Mouse (Mus musculus): ENCODE measurements around the gene Pik3ip1. TPM values are rescaled to one million over a fixed set of nuclear protein-coding genes. Genes with fewer than 3 reads are reported as not detected.

Gene Pik3ip1
- polyA plus RNA-seq, 1 experiment = 1.4 TPM

DNA sequence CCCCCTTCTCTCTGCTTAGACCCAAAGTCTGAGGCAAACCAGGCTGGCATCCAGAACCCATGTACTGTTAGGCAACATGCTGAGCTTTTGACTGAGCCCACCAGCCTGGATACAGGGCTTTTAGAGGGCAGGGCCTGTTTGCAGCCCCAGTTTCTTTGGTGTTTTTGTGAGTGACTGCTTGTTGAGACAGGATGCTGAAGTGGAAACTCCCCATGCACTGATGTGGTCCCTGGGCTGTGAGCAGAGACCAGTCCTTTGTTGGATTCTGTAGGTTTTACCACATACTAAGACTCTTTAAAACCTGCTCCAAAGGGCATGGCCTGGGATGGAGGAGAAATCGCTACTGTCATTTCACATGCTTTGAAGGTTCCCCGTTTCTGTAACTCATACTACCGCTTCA is 14.7 kb downstream of the Pik3ip1 start:
- Histone ChIP-seq H3K4me1 (ENCODE audit: control insufficient read depth, insufficient read depth, insufficient read length, low read length) (peaks cover 8% of the 10 kb centered on the region), H3K27ac (replicated peaks; ENCODE audit: low read depth, low read length) (no peak overlapping the region), H3K4me3 (ENCODE audit: insufficient read depth, low read depth, low read length) (no peak overlapping the region)

DNA sequence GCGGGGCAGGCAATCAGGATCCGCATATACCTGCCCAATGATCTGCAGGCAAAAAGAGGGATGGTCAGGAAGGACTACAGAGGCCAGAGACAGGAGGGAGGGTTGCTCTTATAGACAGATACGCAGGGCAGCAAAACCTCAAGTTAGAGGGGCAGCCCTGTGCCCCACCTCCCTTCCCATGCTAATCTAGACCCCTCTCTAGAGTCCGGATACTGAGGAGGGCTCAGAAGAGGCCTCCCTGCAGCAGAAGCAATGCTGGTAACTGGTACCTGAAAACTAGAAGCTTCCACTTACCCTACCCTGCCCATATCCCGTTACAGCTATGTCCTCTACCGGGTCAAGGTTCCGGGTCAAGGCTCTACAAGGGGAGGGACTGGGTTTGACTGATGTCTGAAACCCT is 16.1 kb downstream of the Pik3ip1 start:
- Histone ChIP-seq H3K4me3 (ENCODE audit: insufficient read depth, low read depth, low read length) (no peak overlapping the region), H3K27ac (replicated peaks; ENCODE audit: low read depth, low read length) (no peak overlapping the region), H3K4me1 (ENCODE audit: control insufficient read depth, insufficient read depth, insufficient read length, low read length) (peaks cover 8% of the 10 kb centered on the region)

DNA sequence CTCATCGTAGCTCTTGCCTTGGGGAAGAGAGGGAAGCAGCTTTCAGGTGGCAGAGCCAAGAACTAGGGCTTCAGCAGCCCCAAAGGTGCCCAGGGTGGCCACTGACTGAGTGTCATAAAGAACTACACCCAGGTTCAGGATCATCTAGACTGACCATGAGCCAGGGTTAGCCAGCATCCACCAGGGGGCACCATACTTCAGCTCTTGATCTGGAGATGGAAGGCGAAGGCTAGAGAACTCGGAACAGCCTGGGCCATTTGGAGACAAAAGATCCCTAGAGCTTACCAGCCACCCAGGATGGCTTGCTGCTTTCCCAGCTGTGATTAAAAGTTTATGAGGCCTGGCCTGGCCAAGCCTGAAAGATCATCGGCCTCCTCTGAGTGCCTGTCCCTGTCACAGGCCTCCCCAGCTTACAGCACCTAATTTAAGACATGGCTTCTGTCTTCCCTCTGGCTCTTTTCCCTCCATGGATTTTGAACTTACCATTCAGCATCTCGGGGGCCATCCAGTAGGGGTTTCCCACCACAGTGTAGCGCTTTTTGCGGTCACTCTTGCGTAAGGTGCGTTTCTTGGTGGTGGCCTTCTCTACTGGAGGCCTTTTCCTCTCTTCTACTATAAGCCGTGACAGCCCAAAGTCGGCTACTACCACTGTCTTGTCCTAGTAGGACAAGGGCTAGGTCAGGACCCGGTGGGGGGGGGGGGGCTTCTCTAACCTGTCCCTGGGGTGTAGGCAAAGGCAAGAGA is 17.1 kb downstream of the Pik3ip1 start:
- peaks cover 8% of the 10 kb centered on the region for H3K4me1 ChIP-seq (ENCODE audit: control insufficient read depth, insufficient read depth, insufficient read length, low read length)
- H3K4me3 ChIP-seq (ENCODE audit: insufficient read depth, low read depth, low read length) = no peak overlapping the region
- H3K27ac ChIP-seq (replicated peaks; ENCODE audit: low read depth, low read length) = no peak overlapping the region

DNA sequence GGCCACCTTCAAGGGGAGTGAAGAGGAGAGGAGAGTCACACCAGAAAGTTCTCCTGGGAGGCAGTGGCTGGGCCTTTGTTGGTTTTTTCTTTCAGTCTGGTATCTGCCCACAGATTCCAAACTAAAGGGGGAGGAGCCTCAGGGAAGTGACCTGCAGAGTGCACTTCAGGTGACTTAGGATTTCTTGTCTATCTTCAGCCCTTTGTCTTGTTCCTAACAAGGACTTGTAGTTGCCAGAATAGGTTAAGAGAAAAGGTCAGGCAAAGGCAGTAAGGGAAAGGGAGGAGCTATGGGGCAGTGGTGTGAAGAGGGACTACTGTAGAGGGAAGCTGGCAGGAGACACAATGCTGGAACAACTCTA is 17.6 kb downstream of the Pik3ip1 start:
- no peak overlapping the region for H3K4me3 ChIP-seq (ENCODE audit: insufficient read depth, low read depth, low read length)
- no peak overlapping the region for H3K27ac ChIP-seq (replicated peaks; ENCODE audit: low read depth, low read length)
- H3K4me1 ChIP-seq (ENCODE audit: control insufficient read depth, insufficient read depth, insufficient read length, low read length) = peaks cover 8% of the 10 kb centered on the region

DNA sequence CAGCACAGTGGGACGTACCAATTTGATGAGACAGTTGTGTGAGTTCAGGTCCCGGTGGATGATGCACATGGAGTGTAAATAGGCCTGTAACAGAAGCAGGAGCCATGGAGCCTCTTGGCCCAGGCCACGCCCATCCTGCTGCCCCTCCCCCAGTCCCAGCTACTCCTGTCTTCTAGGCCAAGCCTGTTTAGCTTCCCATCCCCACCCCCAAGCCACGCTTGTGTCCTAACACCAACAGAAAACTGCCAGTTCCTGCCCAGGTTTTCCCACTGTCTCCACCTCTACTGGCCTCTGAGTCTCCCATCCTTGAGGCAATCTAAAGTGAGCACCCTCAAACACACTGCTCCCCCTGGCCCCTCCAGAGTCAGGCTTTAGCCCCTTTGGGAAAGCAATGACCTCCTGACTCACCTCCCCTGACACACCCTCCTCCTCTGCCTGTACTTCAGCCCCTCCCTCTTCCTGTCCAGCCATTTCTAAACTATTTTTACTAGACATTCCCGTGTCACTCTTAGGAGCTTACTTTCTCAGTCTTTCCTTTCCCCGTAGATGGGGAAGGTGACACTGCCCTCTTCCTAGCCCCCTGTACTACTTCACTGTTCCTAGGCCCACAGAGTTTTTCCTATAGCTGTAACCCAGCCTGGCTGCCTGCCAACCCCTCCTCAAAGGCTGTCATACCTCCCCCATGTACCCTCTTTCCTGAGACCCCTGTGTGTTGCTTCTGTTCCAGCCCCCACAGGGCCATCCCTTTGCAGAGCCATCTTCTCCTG is 18.6 kb downstream of the Pik3ip1 start:
- Histone ChIP-seq H3K4me1 (ENCODE audit: control insufficient read depth, insufficient read depth, insufficient read length, low read length) (peaks cover 8% of the 10 kb centered on the region), H3K4me3 (ENCODE audit: insufficient read depth, low read depth, low read length) (no peak overlapping the region), H3K27ac (replicated peaks; ENCODE audit: low read depth, low read length) (no peak overlapping the region)

DNA sequence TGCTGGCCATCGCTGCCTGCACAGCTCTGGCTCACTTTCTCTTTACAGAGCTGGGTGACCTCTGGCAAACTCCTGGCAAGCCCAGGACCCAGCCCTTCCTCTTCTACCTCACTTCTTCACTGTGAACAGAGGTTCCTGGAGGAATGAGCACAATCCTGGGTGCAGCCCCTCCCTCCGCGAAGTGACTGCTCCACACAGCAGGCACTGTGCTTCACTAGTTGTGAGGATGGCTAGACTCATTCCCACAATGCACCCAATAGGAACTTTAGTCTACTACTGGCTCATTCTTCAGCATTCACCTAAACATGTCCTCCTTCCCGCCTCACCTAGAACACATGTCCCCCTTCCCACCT is 19.1 kb downstream of the Pik3ip1 start:
- peaks cover 8% of the 10 kb centered on the region for H3K4me1 ChIP-seq (ENCODE audit: control insufficient read depth, insufficient read depth, insufficient read length, low read length)
- no peak overlapping the region for H3K27ac ChIP-seq (replicated peaks; ENCODE audit: low read depth, low read length)
- H3K4me3 ChIP-seq (ENCODE audit: insufficient read depth, low read depth, low read length) = no peak overlapping the region

DNA sequence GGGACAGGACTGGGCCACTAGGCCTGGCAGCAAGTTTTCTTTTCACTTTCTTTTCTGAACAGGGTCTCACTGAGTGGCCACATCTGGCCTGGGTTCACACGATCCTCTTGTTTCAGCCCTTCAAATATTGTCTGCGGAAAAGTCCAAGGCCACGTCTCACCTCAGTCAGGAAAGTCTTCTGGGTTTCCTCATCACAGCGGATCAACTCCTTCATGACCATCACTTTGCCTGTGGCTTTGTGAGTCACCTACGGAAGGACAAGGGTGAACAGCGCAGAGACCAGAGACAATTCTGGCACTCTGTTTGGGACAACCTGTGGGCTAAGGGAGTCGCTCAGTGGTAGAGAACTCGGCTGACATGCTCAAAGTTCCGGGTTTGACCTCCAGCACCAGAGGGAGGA is 21.9 kb downstream of the Pik3ip1 start:
- H3K4me1 ChIP-seq (ENCODE audit: control insufficient read depth, insufficient read depth, insufficient read length, low read length) = peaks cover 8% of the 10 kb centered on the region
- no peak overlapping the region for H3K27ac ChIP-seq (replicated peaks; ENCODE audit: low read depth, low read length)
- H3K4me3 ChIP-seq (ENCODE audit: insufficient read depth, low read depth, low read length) = no peak overlapping the region

DNA sequence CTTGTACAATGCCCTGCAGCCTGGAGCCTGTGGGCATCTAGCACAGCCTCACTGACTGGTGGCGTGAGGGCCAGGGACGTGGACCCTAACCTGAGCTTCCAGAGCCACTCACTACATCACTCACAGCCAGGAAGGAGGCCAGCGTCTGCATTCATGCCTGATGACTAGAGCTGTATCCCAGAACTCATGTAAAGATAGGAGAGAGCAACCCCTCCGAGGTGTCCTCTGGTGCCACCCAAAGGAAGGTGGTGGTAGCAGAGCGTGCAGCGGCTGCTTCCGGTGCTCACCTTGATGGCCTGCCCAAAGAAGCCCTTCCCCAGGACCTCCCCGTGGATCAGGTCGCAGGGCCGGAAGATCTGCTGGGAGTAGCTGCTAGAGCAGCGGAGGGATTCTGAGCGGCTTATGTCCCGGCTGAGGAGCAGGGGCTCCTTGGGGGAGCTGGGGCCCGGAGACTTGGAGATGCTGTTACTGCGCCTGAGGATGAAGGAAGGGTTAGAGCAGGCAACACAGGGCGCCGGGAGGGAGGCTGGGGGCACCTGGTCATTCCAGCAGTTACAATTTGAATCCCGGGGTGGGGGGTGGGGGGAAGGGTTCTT is 22.9 kb downstream of the Pik3ip1 start:
- Histone ChIP-seq H3K27ac (replicated peaks; ENCODE audit: low read depth, low read length) (no peak overlapping the region), H3K4me3 (ENCODE audit: insufficient read depth, low read depth, low read length) (no peak overlapping the region), H3K4me1 (ENCODE audit: control insufficient read depth, insufficient read depth, insufficient read length, low read length) (peaks cover 8% of the 10 kb centered on the region)

DNA sequence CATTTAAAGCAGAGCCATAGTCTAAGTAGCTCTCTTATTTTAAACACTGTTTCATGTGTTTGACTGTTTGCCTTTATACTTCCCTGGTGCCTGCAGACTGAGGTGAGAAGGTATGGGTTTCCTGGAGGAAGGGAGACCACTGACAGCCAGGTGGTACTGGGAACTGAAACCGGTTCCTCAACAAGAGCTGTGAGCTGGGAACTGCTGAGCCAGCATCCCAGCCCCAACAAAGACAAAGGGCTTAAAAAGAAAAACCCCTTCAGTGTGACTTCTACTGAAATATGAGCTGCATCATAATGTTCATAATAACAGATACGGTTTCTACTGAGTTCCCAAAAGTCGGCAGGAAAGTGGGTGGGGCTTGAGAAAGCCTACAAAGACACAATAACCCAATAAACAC is 32.7 kb downstream of the Pik3ip1 start:
- H3K4me1 ChIP-seq (ENCODE audit: control insufficient read depth, insufficient read depth, insufficient read length, low read length) = no peaks in the 10 kb centered on the region
- H3K27ac ChIP-seq (replicated peaks; ENCODE audit: low read depth, low read length) = no peak overlapping the region
- H3K4me3 ChIP-seq (ENCODE audit: insufficient read depth, low read depth, low read length) = no peak overlapping the region

DNA sequence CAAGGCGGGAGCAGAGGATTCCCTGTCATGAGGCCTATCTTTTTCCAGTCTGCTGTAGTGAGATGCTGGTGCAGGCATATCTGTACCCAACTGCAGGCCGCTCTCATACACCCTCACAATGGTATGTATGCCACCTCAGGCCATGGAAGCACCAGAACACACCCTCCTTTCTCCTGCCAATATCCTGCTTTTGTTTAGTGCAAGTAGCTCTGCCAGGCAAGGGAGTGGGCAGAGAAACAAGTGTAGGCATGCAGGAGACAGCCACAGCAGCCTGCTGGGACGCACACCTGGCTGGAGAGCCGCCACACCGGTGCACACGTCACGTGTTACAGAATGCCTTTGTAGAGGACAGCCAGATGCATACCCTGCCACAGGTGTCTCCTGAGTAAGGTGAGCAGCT is 36.2 kb downstream of the Pik3ip1 start:
- H3K4me3 ChIP-seq (ENCODE audit: insufficient read depth, low read depth, low read length) = no peak overlapping the region
- H3K4me1 ChIP-seq (ENCODE audit: control insufficient read depth, insufficient read depth, insufficient read length, low read length) = peaks cover 4% of the 10 kb centered on the region; the same call in 1 of the 2 replicates
- no peak overlapping the region for H3K27ac ChIP-seq (replicated peaks; ENCODE audit: low read depth, low read length)

DNA sequence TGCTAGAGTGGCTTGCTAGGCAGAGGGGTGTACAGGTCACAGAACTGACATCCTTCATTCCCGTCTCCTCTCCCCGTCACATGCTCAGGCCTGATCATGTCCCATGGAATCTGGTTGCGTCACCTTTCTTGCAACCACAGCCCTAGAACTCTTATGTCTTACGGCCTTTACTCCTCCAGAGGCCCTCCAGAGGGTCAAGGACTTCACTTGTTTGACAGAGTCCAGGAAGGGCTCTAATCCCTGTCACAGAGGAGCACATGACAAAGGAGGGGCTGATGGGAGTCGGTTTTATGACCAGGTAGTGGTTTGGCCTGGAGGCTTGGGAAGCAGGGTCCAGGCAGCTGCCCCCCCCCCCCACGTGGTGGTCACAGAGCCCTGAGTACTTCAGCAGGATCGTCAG is 38.8 kb downstream of the Pik3ip1 start:
- Histone ChIP-seq H3K4me1 (ENCODE audit: control insufficient read depth, insufficient read depth, insufficient read length, low read length) (peaks cover 4% of the 10 kb centered on the region; the same call in 1 of the 2 replicates), H3K27ac (replicated peaks; ENCODE audit: low read depth, low read length) (no peak overlapping the region)

DNA sequence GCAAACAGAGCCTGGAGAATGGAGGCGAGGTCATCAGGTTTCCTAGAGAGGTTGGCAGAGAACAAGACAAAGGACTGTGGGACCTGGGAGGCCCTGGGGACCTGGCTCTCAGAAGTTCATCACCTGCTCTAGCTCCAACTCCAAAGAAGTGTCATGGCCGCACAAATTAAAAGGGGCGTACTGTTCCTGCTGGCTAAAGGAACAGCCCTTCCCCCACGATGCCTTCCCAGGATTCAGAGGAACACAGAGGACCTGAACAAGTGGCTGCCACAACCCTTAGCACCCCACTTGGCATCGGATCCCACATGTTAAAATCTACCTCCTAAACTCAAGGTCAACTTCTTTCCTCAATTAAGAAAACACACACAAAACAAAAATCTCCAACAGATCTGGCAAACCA is 39.2 kb downstream of the Pik3ip1 start:
- no peak overlapping the region for H3K27ac ChIP-seq (replicated peaks; ENCODE audit: low read depth, low read length)
- peaks cover 4% of the 10 kb centered on the region; the same call in 1 of the 2 replicates for H3K4me1 ChIP-seq (ENCODE audit: control insufficient read depth, insufficient read depth, insufficient read length, low read length)
- no peak overlapping the region for H3K4me3 ChIP-seq (ENCODE audit: insufficient read depth, low read depth, low read length)

More for the DNA sequence above, 38.8 kb downstream of the Pik3ip1 start:
- H3K4me3 ChIP-seq (ENCODE audit: insufficient read depth, low read depth, low read length) = no peak overlapping the region

DNA sequence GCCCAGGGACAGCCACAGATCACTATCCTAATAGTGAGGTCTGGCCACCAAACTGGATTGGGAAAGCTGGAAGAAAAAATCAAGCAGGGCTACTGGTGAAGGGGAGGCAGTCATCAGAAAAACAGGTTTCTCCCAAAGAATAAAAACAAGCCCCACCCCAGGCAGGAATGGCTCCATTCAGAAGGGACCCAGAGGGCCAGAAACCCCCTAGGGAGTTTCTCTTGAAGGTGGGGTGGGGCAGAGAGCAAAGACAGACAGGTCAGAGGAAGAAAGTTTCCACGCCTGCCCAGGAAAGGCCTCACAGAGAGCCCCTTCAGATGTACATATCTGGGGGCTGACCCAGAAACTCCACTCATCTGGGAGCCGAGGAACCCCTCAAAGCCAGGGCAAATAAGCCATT is 40.0 kb downstream of the Pik3ip1 start:
- H3K4me1 ChIP-seq (ENCODE audit: control insufficient read depth, insufficient read depth, insufficient read length, low read length) = peaks cover 4% of the 10 kb centered on the region; the same call in 1 of the 2 replicates
- H3K27ac ChIP-seq (replicated peaks; ENCODE audit: low read depth, low read length) = no peak overlapping the region
- peak overlapping the region; percentile 67; the same call in 1 of the 2 replicates for H3K4me3 ChIP-seq (ENCODE audit: insufficient read depth, low read depth, low read length)

DNA sequence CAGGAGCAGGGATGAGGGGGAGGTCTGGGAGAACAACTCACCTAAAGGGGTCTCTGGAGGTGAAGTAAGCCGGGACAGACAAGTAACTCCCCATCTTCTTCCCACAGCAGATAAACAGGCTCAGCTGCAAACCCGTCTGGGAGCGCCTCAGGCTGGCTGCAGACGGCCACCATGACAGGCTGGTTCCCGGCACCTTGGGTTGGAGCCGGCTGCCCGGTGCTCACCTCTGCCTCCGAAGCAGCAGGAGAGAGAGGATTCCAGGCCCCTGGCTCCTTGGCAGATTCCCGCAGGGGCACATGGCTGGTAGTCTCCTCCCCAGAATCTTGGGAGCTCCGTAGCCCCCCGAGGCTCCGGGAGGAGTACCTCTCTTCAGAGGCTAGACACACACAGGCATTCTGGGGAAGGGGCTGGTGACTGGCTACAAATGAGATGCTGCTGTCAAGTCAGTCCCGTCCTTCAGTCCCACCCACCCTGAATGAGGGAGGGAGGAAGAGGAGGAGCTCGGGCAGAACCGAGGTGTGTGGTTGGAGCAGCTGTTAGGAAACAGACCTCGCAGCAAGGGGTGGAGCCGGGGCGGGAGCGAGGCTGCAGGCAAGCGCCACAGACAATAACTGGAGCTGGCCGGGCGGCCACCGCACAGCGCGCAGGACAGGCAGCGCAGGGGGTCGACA is 40.9 kb downstream of the Pik3ip1 start:
- H3K4me1 ChIP-seq (ENCODE audit: control insufficient read depth, insufficient read depth, insufficient read length, low read length) = peaks cover 4% of the 10 kb centered on the region; the same call in 1 of the 2 replicates
- H3K4me3 ChIP-seq (ENCODE audit: insufficient read depth, low read depth, low read length) = peak overlapping the region; percentile 67
- no peak overlapping the region for H3K27ac ChIP-seq (replicated peaks; ENCODE audit: low read depth, low read length)

DNA sequence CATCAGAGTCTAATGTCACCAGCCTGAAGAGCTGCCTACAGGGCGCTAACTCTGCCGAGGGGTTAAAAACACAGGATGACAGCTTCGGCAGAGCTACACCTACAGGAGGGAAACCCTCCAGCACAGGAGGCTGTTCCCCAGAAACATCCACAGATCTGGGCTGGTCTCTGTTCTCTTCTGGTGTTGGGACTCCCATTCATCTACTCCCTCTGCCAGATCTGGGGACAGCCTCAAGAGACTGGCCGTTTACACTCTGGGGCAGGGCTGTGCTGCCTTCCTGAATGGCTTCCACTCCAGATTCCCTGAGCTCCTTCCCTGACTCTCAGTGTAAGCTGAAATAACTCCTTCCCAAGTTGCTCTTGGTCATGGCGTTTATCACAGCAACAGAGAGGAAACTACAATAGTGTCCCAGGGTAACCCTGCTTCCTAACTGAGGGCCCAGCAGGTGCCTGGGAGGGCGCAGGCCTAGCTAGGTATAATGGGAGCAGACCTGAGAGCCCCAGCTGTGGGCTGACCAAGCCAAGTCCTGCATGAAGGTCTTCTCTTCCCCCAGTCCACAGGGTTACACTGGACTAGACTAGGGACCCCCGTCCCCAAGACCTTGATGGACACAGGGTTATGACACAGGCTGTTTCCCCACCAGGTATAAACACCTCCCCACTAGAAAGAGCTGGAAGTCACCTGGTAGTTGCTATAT is 41.5 kb downstream of the Pik3ip1 start:
- Histone ChIP-seq H3K4me3 (ENCODE audit: insufficient read depth, low read depth, low read length) (peak overlapping the region; percentile 67), H3K4me1 (ENCODE audit: control insufficient read depth, insufficient read depth, insufficient read length, low read length) (peaks cover 4% of the 10 kb centered on the region; the same call in 1 of the 2 replicates), H3K27ac (replicated peaks; ENCODE audit: low read depth, low read length) (no peak overlapping the region)
